Mouse (Mus musculus): ENCODE results near the gene Il1f6.
"Not testable (repeated sequence)": the region's sequence is repeated elsewhere in the genome, so short reads cannot be mapped to it uniquely, and the experiment has no call there.

Il1f6 gene

GRCm38 (mm10) chr2:24215118-24215517 is at the start of gene Il1f6:
Gene Il1f6, plus strand, starts transcription at chr2:24215418.
- in situ Hi-C loops (cut with MboI, MseI), result loop anchor here in 1 of 2 experiments (10.0 kb wide), 1 partner anchor 950 kb away; no protein-coding TSS in a partner anchor

GRCm38 (mm10) chr2:24181683-24182331 is 33.4 kb upstream of the Il1f6 start:
- in situ Hi-C loops (cut with MboI, MseI), result not testable (repeated sequence)

GRCm38 (mm10) chr2:24182423-24183147 is 32.6 kb upstream of the Il1f6 start:
- in situ Hi-C loops (cut with MboI, MseI), result not testable (repeated sequence)

GRCm38 (mm10) chr2:24184092-24184491 is 31.1 kb upstream of the Il1f6 start:
- in situ Hi-C loops (cut with MboI, MseI), result not testable (repeated sequence)

GRCm38 (mm10) chr2:24186176-24186575 is 29.0 kb upstream of the Il1f6 start, which contains the start of gene Il1f9:
Gene Il1f9, plus strand, starts transcription at chr2:24186476.
- in situ Hi-C loops (cut with MboI, MseI), result no loop called here

- in situ Hi-C loops (cut with MboI, MseI), result no loop called here
Measured at GRCm38 (mm10) chr2:24187585-24187984, 27.6 kb upstream of the Il1f6 start.

GRCm38 (mm10) chr2:24188189-24188588 is 27.0 kb upstream of the Il1f6 start:
- in situ Hi-C loops (cut with MboI, MseI), result no loop called here

- in situ Hi-C loops (cut with MboI, MseI), result no loop called here
Measured at GRCm38 (mm10) chr2:24227191-24227590, 12.0 kb downstream of the Il1f6 start.

GRCm38 (mm10) chr2:24267503-24267902 is 52.3 kb downstream of the Il1f6 start:
- in situ Hi-C loops (cut with MboI, MseI), result loop anchor here in 1 of 2 experiments (10.0 kb wide), 1 partner anchor 1343 kb away; no protein-coding TSS in a partner anchor

- in situ Hi-C loops (cut with MboI, MseI), result loop anchor here (5.0 kb wide), 1 partner anchor 126 kb away; no protein-coding TSS in a partner anchor
Measured at GRCm38 (mm10) chr2:24273619-24274018, 58.4 kb downstream of the Il1f6 start.

GRCm38 (mm10) chr2:24275146-24275545 is 59.9 kb downstream of the Il1f6 start:
- in situ Hi-C loops (cut with MboI, MseI), result no loop called here

Measured in T-helper 17 cell (primary cell).